Mouse (Mus musculus): Measurements from ENCODE around the gene Maff. TPM values are rescaled to one million over a fixed set of nuclear protein-coding genes. Genes with fewer than 3 reads are reported as not detected.
A peak's percentile ranks its signal among the peaks of the same experiment; 100 is the strongest.

Gene Maff
- total RNA-seq, 2 experiments from 2014 or later = 3.6 to 10.8 TPM

GRCm38 (mm10) chr15:79329979-79330363, 16.4 kb upstream of the Maff start:
- DNase-seq = no peak

DNA sequence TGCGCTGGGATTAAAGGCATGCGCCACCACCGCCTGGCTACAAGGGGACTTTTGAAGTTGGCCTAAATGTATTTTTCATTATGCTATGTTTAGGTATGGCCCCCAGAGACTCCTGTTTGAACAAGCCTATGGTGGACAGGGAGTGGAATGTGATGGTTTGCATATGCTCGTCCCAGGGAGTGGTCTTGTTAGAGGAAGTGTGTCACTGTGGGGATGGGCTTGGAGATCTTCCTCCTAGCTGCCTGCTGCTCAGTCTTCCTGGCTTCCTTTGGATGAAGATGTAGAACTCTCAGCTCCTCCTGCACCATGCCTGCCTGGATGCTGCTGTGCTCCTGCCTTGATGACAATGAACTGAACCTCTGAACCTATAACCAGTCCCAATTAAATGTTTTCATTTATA, 15.9 kb upstream of the Maff start:
- DNase-seq = no peak

- DNase-seq = no peak
Observed at GRCm38 (mm10) chr15:79333409-79333808, 13.0 kb upstream of the Maff start.

DNA sequence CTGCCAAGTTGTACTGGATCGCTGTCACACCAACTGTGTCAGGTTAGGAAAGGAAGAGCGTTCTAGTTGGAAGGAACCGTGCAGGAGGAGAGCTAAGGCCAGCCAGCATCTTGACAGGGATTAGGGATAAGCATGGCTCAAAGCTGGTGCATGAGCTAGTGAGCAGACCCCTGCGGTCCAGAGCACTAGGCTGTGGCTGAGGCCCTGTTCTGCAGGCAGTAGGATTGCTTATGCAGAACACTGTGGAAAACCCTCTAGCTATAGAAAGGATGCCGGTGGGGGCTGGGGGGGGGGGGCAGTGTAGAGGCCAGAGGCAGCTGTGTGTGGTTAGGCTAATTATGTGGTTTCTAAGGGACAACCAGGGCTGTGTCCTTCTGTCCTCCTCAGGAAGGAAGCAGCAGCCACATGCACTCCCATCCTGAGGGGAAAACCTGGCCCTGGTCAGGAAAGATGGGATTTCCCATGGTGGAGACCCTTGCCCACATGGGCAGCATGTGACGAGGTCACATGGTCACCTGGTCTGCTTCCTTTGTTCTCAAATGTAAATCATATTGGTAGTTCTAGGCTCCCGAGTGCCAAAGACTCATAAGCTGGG, 11.3 kb upstream of the Maff start:
- DNase-seq = no peak

- no peak for DNase-seq
Observed at GRCm38 (mm10) chr15:79338978-79339377, 7.4 kb upstream of the Maff start.

GRCm38 (mm10) chr15:79342641-79343337, 3.6 kb upstream of the Maff start:
- DNase-seq = no peak

DNA sequence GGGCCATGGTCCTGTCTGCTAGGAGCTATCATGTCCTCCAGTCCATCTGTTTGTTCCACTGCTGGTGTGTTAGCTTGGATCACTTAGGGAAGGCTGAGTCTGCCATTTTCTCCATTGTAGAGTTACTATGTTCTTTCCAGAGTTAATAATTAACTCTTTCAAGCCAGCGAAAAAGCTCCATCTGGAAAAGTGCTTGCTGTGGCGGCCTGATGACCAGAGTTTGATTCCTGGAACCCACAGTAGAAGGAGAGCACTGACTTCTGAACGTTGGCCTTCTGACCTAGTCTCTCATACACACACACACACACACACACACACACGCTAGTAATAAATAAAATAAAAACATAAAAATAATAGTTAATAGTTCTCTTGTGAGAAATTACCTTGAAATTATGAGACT, 1.8 kb upstream of the Maff start:
- no peak for DNase-seq

GRCm38 (mm10) chr15:79347165-79347844, 884 bp downstream of the Maff start:
- DNase-seq = peak; percentile 93

- DNase-seq = peak; percentile 75
Observed at GRCm38 (mm10) chr15:79347845-79348506, 1.6 kb downstream of the Maff start.

- DNase-seq = no peak
Observed at GRCm38 (mm10) chr15:79348651-79349050, 2.2 kb downstream of the Maff start.

DNA sequence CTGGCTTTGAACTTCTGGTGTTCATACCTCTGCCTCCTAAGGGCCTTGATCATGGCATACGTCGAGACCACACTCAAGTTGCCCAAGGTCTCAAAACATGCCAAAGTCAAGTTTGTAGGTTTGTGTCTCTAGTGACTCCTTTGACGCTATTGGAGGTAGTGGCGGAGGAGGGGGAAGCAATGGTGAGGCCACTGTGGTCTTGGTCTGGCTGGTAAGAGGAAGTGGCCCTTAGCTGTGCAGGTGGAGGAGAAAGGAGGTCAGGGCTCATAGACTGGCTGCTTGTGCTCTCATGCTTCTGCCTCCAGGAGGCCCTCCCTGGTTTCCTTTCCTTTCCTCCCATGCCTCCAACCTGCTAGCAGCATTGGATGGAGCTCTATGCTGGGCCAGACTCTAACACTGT, 4.4 kb downstream of the Maff start:
- no peak for DNase-seq

- peak; percentile 60 for DNase-seq
Observed at GRCm38 (mm10) chr15:79351331-79351767, 4.9 kb downstream of the Maff start.

DNA sequence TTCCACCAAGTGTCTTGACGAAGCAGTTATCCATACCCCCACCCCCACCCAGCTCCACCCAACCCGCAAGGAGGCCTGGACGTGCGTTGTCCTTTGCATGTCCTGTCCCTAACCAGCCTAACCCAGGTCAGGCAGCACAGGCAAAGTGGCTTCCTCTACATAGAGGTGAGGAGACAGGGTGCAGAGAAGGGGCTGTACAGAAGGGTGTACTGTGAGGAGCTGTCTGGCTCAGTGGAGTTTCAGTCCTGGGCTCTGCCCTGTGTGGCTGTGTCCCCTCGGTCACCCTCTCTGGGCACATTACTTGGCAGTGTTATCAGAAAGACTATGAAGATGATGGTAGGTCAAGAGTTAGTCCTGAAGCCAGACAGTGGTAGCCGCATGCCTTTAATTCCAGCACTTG, 6.1 kb downstream of the Maff start:
- DNase-seq = no peak

- no peak for DNase-seq
Observed at GRCm38 (mm10) chr15:79353690-79354305, 7.4 kb downstream of the Maff start.

DNA sequence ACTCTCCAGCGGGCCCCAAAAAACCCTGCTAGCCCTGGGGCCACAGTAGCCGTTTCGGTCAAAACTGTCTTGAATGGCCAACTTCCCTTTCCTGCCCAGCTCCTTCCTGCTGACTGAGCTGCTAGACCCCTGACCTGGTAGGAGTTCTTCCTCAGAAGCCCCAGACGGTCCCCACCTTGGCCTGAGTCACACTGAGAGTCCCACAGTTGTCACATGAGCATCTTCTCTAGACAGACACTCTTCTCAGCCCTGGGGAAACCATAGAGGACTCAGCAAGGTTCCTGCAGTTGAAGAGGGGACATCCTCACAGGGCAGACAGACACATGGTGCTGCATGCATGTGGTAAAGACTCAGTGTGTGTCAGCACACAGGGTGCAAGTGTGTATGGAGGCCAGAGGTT, 8.2 kb downstream of the Maff start:
- DNase-seq = no peak

DNA sequence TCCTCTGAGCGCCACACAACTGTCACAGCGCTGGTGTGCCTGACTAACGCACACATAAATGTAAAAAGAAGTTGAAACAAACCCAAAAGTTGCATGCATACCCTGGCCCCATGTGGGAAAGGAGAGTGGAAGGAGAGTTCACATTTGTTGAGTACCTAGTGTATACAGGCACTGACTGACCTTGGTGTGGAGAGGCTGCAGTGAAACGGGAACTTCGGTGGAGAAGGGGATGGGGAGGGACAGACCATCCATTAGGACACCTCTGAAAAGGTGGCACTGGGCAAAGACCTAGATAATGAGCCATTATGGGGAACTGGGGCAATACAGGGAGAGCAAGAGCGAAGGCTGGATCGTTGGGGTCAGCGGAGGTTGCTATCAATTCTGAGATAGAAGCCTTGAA, 10.1 kb downstream of the Maff start:
- DNase-seq = no peak

DNA sequence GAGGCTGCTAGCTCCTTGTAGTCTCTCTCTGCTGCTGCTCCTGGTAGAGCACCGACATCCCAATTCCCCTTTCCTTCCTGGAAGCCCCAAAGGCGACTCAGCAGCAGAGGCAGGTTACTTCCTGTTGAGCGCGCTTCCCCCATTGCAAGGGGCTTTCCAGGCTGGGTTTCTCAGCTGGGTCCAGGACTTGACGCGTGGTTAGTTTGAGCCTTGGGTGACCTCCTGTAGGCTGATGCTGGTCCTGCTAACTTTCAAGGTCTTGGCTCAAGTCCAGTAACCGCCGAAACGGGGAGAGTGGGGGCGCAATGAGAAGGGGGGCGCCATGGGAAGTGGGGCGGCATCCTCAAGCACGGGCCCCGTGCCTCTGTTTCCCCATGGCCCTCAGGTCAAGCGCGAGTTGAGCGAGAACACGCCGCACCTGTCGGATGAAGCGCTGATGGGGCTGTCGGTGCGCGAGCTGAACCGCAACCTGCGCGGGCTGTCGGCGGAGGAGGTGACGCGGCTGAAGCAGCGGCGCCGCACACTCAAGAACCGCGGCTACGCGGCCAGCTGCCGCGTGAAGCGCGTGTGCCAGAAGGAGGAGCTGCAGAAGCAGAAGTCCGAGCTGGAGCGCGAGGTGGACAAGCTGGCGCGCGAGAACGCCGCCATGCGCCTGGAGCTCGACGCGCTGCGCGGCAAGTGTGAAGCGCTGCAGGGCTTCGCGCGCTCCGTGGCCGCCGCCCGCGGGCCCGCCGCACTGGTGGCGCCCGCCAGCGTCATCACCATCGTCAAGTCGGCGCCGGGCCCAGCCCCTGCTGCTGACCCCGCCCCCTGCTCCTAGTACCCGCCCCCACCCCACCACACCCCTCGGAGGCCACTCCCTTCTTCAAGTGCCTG, 10.9 kb downstream of the Maff start:
- peak; percentile 81 for DNase-seq

- no peak for DNase-seq
Observed at GRCm38 (mm10) chr15:79357974-79358690, 11.7 kb downstream of the Maff start.

DNA sequence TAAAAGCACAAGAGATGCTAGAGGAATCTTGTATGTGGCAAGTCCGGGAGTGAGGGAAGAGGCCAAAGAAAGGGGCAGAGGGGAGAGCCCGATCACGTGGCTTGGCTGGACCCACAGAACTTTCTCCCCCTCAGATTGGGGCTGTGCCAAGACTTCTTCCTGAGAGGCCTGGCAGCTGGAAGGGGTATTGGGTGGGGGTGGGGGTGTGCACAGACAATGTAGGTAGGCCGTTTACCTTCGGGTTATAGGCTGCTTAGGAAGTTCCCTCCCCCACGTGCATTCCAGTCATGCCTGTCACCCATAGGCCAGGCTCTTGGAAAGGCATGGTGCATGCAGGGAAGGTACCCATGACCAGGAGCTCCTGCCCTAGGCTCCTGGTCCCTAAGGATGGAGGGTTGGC, 13.5 kb downstream of the Maff start:
- no peak for DNase-seq

DNA sequence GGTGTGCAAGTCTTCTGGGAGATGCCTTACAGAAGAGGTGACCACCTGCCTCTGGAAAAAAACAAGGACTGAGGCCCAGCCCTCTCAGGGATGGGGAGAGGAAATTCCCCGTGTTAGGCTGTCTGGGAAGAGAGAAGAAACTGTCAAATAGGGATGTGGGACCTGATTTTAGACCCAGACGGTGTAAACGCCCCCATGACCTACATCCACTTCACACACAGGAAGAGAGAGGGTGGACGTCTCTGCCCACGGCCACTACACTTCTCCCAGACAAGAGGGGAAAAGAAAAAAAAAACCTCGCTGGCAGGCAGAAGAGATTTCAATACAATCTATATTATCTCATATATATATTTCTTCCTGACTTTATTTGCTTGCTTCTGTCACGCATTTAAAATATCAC, 13.9 kb downstream of the Maff start:
- no peak for DNase-seq

- DNase-seq = no peak
Observed at GRCm38 (mm10) chr15:79361023-79361422, 14.6 kb downstream of the Maff start.
